8 mouse cellular contexts compared by ENCODE assay signal in genomic region chr6:91284521-91285449, GRCm38 (mm10).
DNase-seq lines count a peak whose midpoint lies in the region; ATAC-seq and TF ChIP-seq lines count a peak whose summit lies in the region.

No protein-coding gene starts in this region.

- no peaks in the 10 kb centered on the region for H3K36me3 ChIP-seq in heart, postnatal 0 days (replicated peaks; ENCODE audit: control insufficient read depth, insufficient read depth, low read length)
- H3K36me3 ChIP-seq in thymus, adult 2 months (ENCODE audit: control insufficient read depth, insufficient read depth, low read length): no peaks in the 10 kb centered on the region

- peaks cover 3% of the 10 kb centered on the region for H3K4me1 ChIP-seq in heart, postnatal 0 days (ENCODE audit: control insufficient read depth, insufficient read depth)
- no peaks in the 10 kb centered on the region for H3K4me1 ChIP-seq in thymus, adult 2 months (replicated peaks; ENCODE audit: control insufficient read depth, insufficient read depth, low read length)

- H3K27me3 ChIP-seq in heart, postnatal 0 days (ENCODE audit: control insufficient read depth, insufficient read depth, low read length): peaks cover 87% of the 10 kb centered on the region
- H3K27me3 ChIP-seq in thymus, adult 2 months (ENCODE audit: control insufficient read depth, insufficient read depth, low read length): peaks cover 5% of the 10 kb centered on the region; the same call in 1 of the 2 replicates

- peak overlapping the region; percentile 37 for H3K4me3 ChIP-seq in layer of hippocampus, adult 2 months
- peak overlapping the region; percentile 21 for H3K4me3 ChIP-seq in heart, postnatal 0 days (ENCODE audit: low read depth, low read length)
- H3K4me3 ChIP-seq in thymus, adult 2 months (ENCODE audit: control insufficient read depth, insufficient read depth, low read length): no peak overlapping the region

- no peaks in the 10 kb centered on the region for H3K9me3 ChIP-seq in heart, postnatal 0 days (replicated peaks; ENCODE audit: control insufficient read depth, low read length)

- TF ChIP-seq POLR2A in thymus, adult 2 months (IDR thresholded peaks at IDR 0.05; ENCODE audit: control insufficient read depth, extremely low read depth, insufficient read depth, low read length, poor library complexity): no peak

- TF ChIP-seq CTCF in layer of hippocampus, adult 2 months (conservative IDR thresholded peaks at IDR 0.05): no peak
- TF ChIP-seq CTCF in heart, postnatal 0 days (IDR thresholded peaks at IDR 0.05; ENCODE audit: low read depth): no peak
- no peak for TF ChIP-seq CTCF in thymus, adult 2 months (IDR thresholded peaks at IDR 0.05; ENCODE audit: borderline replicate concordance, control insufficient read depth, extremely low read depth, insufficient read depth, low read length, poor library complexity)

- no peak for TF ChIP-seq EP300 in heart, postnatal 0 days (IDR thresholded peaks at IDR 0.05; ENCODE audit: low read depth)

- 10% methylated on average over 35 of the region's 35 CpGs for WGBS in heart, postnatal 0 days
- 15% methylated on average over 35 of the region's 35 CpGs for WGBS in thymus, adult 2 months

- peak; percentile 37 to 60 for DNase-seq in layer of hippocampus, adult 2 months (ENCODE audit: low spot score in 2 of 2)
- DNase-seq in layer of hippocampus, adult 9-10 months (ENCODE audit: low spot score): no peak
- peak; percentile 73 for DNase-seq in embryo, embryonic 10.5 days (ENCODE audit: low spot score)
- DNase-seq in heart, postnatal 0 days (ENCODE audit: low spot score): no peak
- DNase-seq in lung, postnatal 25 days (ENCODE audit: low spot score): peak; percentile 16
- DNase-seq in thymus, adult 18-20 months: no peak
- DNase-seq in thymus, adult 2 months: no peak

- H3K27ac ChIP-seq in layer of hippocampus, adult 2 months: peak overlapping the region; percentile 72
- H3K27ac ChIP-seq in heart, postnatal 0 days (ENCODE audit: low read depth): no peak overlapping the region
- H3K27ac ChIP-seq in thymus, adult 2 months (ENCODE audit: control insufficient read depth, insufficient read depth, low read length): no peak overlapping the region

- H3K9ac ChIP-seq in heart, postnatal 0 days (replicated peaks; ENCODE audit: low read depth, low read length): no peak overlapping the region

- no peak; the same call in 1 of the 2 replicates for ATAC-seq in heart, postnatal 0 days (ENCODE audit: insufficient read depth, low read depth)
- no peak for ATAC-seq in monocyte, adult 5-6 weeks (replicated peaks; ENCODE audit: insufficient number of reproducible peaks, low FRiP score, low TSS enrichment, poor library complexity, severe bottlenecking)

- H3K4me2 ChIP-seq in heart, postnatal 0 days (ENCODE audit: low read depth, low read length): peak overlapping the region; percentile 47

Comparison
In these comparisons a context has a peak if more than half of its experiments do, and no peak if none do; other contexts are left out.
1. DNase-seq: peak in layer of hippocampus, adult 2 months (2 of 2), embryo, embryonic 10.5 days (single experiment) and lung, postnatal 25 days (single experiment); none in layer of hippocampus, adult 9-10 months (single experiment), heart, postnatal 0 days (single experiment), thymus, adult 18-20 months (0 of 2) and thymus, adult 2 months (single experiment).